Mouse (Mus musculus) G1E (cell line): ENCODE results near the gene Myo10.

Experiments
- CTCF ChIP-seq: IDR thresholded peaks from 2 replicates; pipeline ENCODE4 v1.5.1; 2012; ENCODE audit warnings: low read depth, low read length, inconsistent platforms, mixed read lengths
- GATA1 ChIP-seq: IDR thresholded peaks from 2 replicates; pipeline ENCODE4 v1.6.1; 2012; ENCODE audit warnings: borderline replicate concordance, low read length, inconsistent platforms, mixed read lengths
- GATA2 ChIP-seq: IDR thresholded peaks from 2 replicates; pipeline ENCODE4 v1.6.1; 2012; ENCODE audit warnings: low read depth, low read length, inconsistent platforms, borderline replicate concordance
- POLR2AphosphoS5 ChIP-seq: IDR thresholded peaks from 2 replicates; pipeline ENCODE4 v1.6.1; 2012; ENCODE audit warnings: low read depth, low read length, inconsistent platforms; ENCODE audit not compliant: insufficient replicate concordance
- TAL1 ChIP-seq: conservative IDR thresholded peaks from 2 replicates; pipeline ENCODE4 v1.6.1; 2012; ENCODE audit warnings: low read depth, low read length, inconsistent platforms, mixed read lengths

- TF ChIP-seq CTCF (no peak), GATA1 (no peak), TAL1 (no peak), POLR2AphosphoS5 (no peak), GATA2 (no peak)
Observed at GRCm38 (mm10) chr15:25811834-25812250, 189.5 kb downstream of the Myo10 start.
